Mouse (Mus musculus): ENCODE data around the gene Haus5.

The Haus5 gene

GRCm38 (mm10) chr7:30664529-30665200 is at the start of gene Haus5:
Haus5 (minus strand) TSS chr7:30664994.
- peak; percentile 90 for DNase-seq (ENCODE audit: low spot score)

- no peak for DNase-seq (ENCODE audit: low spot score)
Measured at GRCm38 (mm10) chr7:30711942-30712341, 47.1 kb upstream of the Haus5 start, which contains the start of gene Atp4a. Atp4a (plus strand) TSS chr7:30712209.

GRCm38 (mm10) chr7:30707441-30707840 is 42.6 kb upstream of the Haus5 start:
- no peak for DNase-seq (ENCODE audit: low spot score)

- no peak for DNase-seq (ENCODE audit: low spot score)
Measured at GRCm38 (mm10) chr7:30706214-30706882, 41.6 kb upstream of the Haus5 start.

GRCm38 (mm10) chr7:30698589-30698988 is 33.8 kb upstream of the Haus5 start, which contains the start of gene 2200002J24Rik:
2200002J24Rik (plus strand) TSS chr7:30698926.
- DNase-seq (ENCODE audit: low spot score) = no peak

GRCm38 (mm10) chr7:30698101-30698500 is 33.3 kb upstream of the Haus5 start:
- no peak for DNase-seq (ENCODE audit: low spot score)

- no peak for DNase-seq (ENCODE audit: low spot score)
Measured at GRCm38 (mm10) chr7:30688325-30688724, 23.5 kb upstream of the Haus5 start.

- DNase-seq (ENCODE audit: low spot score) = no peak
Measured at GRCm38 (mm10) chr7:30683425-30683824, 18.6 kb upstream of the Haus5 start.

- no peak for DNase-seq (ENCODE audit: low spot score)
Measured at GRCm38 (mm10) chr7:30681897-30682296, 17.1 kb upstream of the Haus5 start.

GRCm38 (mm10) chr7:30678263-30678975 is 13.6 kb upstream of the Haus5 start:
- no peak for DNase-seq (ENCODE audit: low spot score)

GRCm38 (mm10) chr7:30671480-30671879 is 6.7 kb upstream of the Haus5 start, which contains the start of gene Pmis2:
Pmis2 (minus strand) TSS chr7:30671605.
- DNase-seq (ENCODE audit: low spot score) = no peak

GRCm38 (mm10) chr7:30669229-30669628 is 4.4 kb upstream of the Haus5 start:
- DNase-seq (ENCODE audit: low spot score) = no peak

GRCm38 (mm10) chr7:30665321-30665720 is 527 bp upstream of the Haus5 start:
- DNase-seq (ENCODE audit: low spot score) = no peak

- peak; percentile 99 for DNase-seq (ENCODE audit: low spot score)
Measured at GRCm38 (mm10) chr7:30649591-30650540, 14.9 kb downstream of the Haus5 start, which contains the start of gene Rbm42. Rbm42 (minus strand) TSS chr7:30650317.

- no peak for DNase-seq (ENCODE audit: low spot score)
Measured at GRCm38 (mm10) chr7:30639083-30639482, 25.7 kb downstream of the Haus5 start.

- DNase-seq (ENCODE audit: low spot score) = no peak
Measured at GRCm38 (mm10) chr7:30636395-30636794, 28.4 kb downstream of the Haus5 start.

GRCm38 (mm10) chr7:30635752-30636151 is 29.0 kb downstream of the Haus5 start, which contains the start of gene Etv2:
Etv2 (minus strand) TSS chr7:30635852.
- no peak for DNase-seq (ENCODE audit: low spot score)

GRCm38 (mm10) chr7:30634621-30635020 is 30.2 kb downstream of the Haus5 start:
- peak; percentile 48 for DNase-seq (ENCODE audit: low spot score)

GRCm38 (mm10) chr7:30633762-30634412 is 30.9 kb downstream of the Haus5 start:
- DNase-seq (ENCODE audit: low spot score) = no peak

- no peak for DNase-seq (ENCODE audit: low spot score)
Measured at GRCm38 (mm10) chr7:30629013-30629412, 35.8 kb downstream of the Haus5 start.

- no peak for DNase-seq (ENCODE audit: low spot score)
Measured at GRCm38 (mm10) chr7:30626647-30627046, 38.1 kb downstream of the Haus5 start.

All from urinary bladder, postnatal 14 days (tissue).